Mouse (Mus musculus): Measurements from ENCODE around the gene Fgf12.

- TF ChIP-seq CTCF (IDR thresholded peaks at IDR 0.05; ENCODE audit: control insufficient read depth, insufficient read depth, insufficient read length) (no peak), MYOD1 (IDR thresholded peaks at IDR 0.05; ENCODE audit: control insufficient read depth, insufficient read length, low read depth) (no peak), MAX (IDR thresholded peaks at IDR 0.05) (no peak), CEBPB (IDR thresholded peaks at IDR 0.05; ENCODE audit: low read depth) (no peak), USF1 (IDR thresholded peaks at IDR 0.05; ENCODE audit: low read depth) (no peak), MYOG (IDR thresholded peaks at IDR 0.05; ENCODE audit: control insufficient read depth, extremely low read depth, insufficient read length) (no peak), FOSL1 (IDR thresholded peaks at IDR 0.05; ENCODE audit: insufficient read depth, low read length, poor library complexity, severe bottlenecking) (no peak)
Observed at GRCm38 (mm10) chr16:28753124-28753917, 453 bp upstream of the Fgf12 start.

Data from C2C12 (cell line).